Mouse (Mus musculus) urinary bladder, postnatal 0 days (tissue): ENCODE data around the gene Cadm3. TPM values are rescaled to one million over a fixed set of nuclear protein-coding genes. Genes with fewer than 3 reads are reported as not detected.

ENCODE experiments used
- polyA plus RNA-seq: library from polyadenylated mRNA; unstranded; fragments of >200 nt; fragmentation: Nextera tagmentation; extraction: Ambion mirVana; gene quantifications from 2 replicates; pipeline ENCODE4 v1.2.1, GENCODE M21; 2015

The Cadm3 gene
- 2.0 and 3.2 TPM in 2 replicates for polyA plus RNA-seq

GRCm38 (mm10) chr1:173367356-173368046 is at the start of gene Cadm3:
Cadm3 (minus strand) TSS chr1:173367695.

GRCm38 (mm10) chr1:173350372-173350957 is 17.0 kb downstream of the Cadm3 start, which contains the start of gene Aim2:
Aim2 (plus strand) TSS chr1:173350879.

GRCm38 (mm10) chr1:173333312-173334253 is 33.9 kb downstream of the Cadm3 start, which contains the start of gene Ackr1:
Ackr1 (minus strand) TSS chr1:173333750.

Other genes starting within 250 kb of the Cadm3 start
- not detected in 2 replicates for gene Olfr1408, start 230.3 kb downstream of the Cadm3 start, polyA plus RNA-seq
- gene Olfr1406, start 177.1 kb downstream of the Cadm3 start, polyA plus RNA-seq, result not detected in 2 replicates
- not detected in 2 replicates for gene Olfr218, start 169.9 kb downstream of the Cadm3 start, polyA plus RNA-seq
- not detected in 2 replicates for gene Olfr1404, start 155.3 kb downstream of the Cadm3 start, polyA plus RNA-seq
- gene Fcer1a, start 140.5 kb downstream of the Cadm3 start, polyA plus RNA-seq, result 1.5 and 2.1 TPM in 2 replicates
- gene Olfr418, start 101.7 kb downstream of the Cadm3 start, polyA plus RNA-seq, result not detected in 2 replicates
- not detected in 2 replicates for gene Mptx2, start 89.9 kb downstream of the Cadm3 start, polyA plus RNA-seq
- gene Ackr1, start 33.9 kb downstream of the Cadm3 start, polyA plus RNA-seq, result 1.7 and 2.2 TPM in 2 replicates
- 5.7 and 9.5 TPM in 2 replicates for gene Aim2, start 16.8 kb downstream of the Cadm3 start, polyA plus RNA-seq
- gene Ifi206, start 123.3 kb upstream of the Cadm3 start, polyA plus RNA-seq, result 0.14 and 0.17 TPM in 2 replicates
- gene Ifi214, start 168.3 kb upstream of the Cadm3 start, polyA plus RNA-seq, result not detected in 2 replicates
- 0.11 and 0.50 TPM in 2 replicates for gene Ifi213, start 231.6 kb upstream of the Cadm3 start, polyA plus RNA-seq